Mouse (Mus musculus): ENCODE data around the gene Eno1. TPM values are rescaled to one million over a fixed set of nuclear protein-coding genes. Genes with fewer than 3 reads are reported as not detected.

Gene Eno1
- polyA plus RNA-seq, 1 experiment from 2014 or later, result 624 TPM

- Histone ChIP-seq H3K4me3 (ENCODE audit: low read depth, low read length) (no peak overlapping the region), H3K36me3 (ENCODE audit: control insufficient read depth, insufficient read depth) (no peaks in the 10 kb centered on the region), H3K27me3 (ENCODE audit: control insufficient read depth, insufficient read depth, low read depth, low read length) (no peaks in the 10 kb centered on the region), H3K4me2 (ENCODE audit: low read depth, low read length) (no peak overlapping the region), H3K27ac (ENCODE audit: low read length) (no peak overlapping the region), H3K9ac (ENCODE audit: low read depth, low read length) (no peak overlapping the region), H3K9me3 (replicated peaks; ENCODE audit: control insufficient read depth, low read length) (no peaks in the 10 kb centered on the region), H3K4me1 (ENCODE audit: control insufficient read depth, low read depth, low read length) (no peaks in the 10 kb centered on the region)
- no peak for ATAC-seq (ENCODE audit: low read depth)
- WGBS (ENCODE audit: insufficient replicate concordance), result 70% methylated on average over 7 of the region's 7 CpGs
Observed at GRCm38 (mm10) chr4:150255181-150255580, 18.7 kb downstream of the Eno1 start.

- Histone ChIP-seq H3K27ac (ENCODE audit: low read length) (no peak overlapping the region), H3K4me1 (ENCODE audit: control insufficient read depth, low read depth, low read length) (no peaks in the 10 kb centered on the region), H3K36me3 (ENCODE audit: control insufficient read depth, insufficient read depth) (no peaks in the 10 kb centered on the region), H3K4me2 (ENCODE audit: low read depth, low read length) (no peak overlapping the region), H3K9me3 (replicated peaks; ENCODE audit: control insufficient read depth, low read length) (no peaks in the 10 kb centered on the region), H3K4me3 (ENCODE audit: low read depth, low read length) (no peak overlapping the region), H3K27me3 (ENCODE audit: control insufficient read depth, insufficient read depth, low read depth, low read length) (no peaks in the 10 kb centered on the region), H3K9ac (ENCODE audit: low read depth, low read length) (no peak overlapping the region)
- ATAC-seq (ENCODE audit: low read depth), result peak; percentile 58; the same call in 1 of the 2 replicates
- WGBS (ENCODE audit: insufficient replicate concordance), result 48% methylated on average over 20 of the region's 20 CpGs
Observed at GRCm38 (mm10) chr4:150257252-150258204, 21.0 kb downstream of the Eno1 start.

GRCm38 (mm10) chr4:150258388-150258787 lies 21.9 kb downstream of the Eno1 start:
- no peaks in the 10 kb centered on the region for H3K9me3 ChIP-seq (replicated peaks; ENCODE audit: control insufficient read depth, low read length)
- no peaks in the 10 kb centered on the region for H3K27me3 ChIP-seq (ENCODE audit: control insufficient read depth, insufficient read depth, low read depth, low read length)
- no peaks in the 10 kb centered on the region for H3K4me1 ChIP-seq (ENCODE audit: control insufficient read depth, low read depth, low read length)
- H3K27ac ChIP-seq (ENCODE audit: low read length), result no peak overlapping the region
- H3K36me3 ChIP-seq (ENCODE audit: control insufficient read depth, insufficient read depth), result no peaks in the 10 kb centered on the region
- no peak for ATAC-seq (ENCODE audit: low read depth)
- no peak overlapping the region for H3K4me2 ChIP-seq (ENCODE audit: low read depth, low read length)
- H3K9ac ChIP-seq (ENCODE audit: low read depth, low read length), result no peak overlapping the region
- WGBS (ENCODE audit: insufficient replicate concordance), result 74% methylated on average over 14 of the region's 14 CpGs
- H3K4me3 ChIP-seq (ENCODE audit: low read depth, low read length), result no peak overlapping the region

GRCm38 (mm10) chr4:150259577-150259976 lies 23.1 kb downstream of the Eno1 start:
- no peak overlapping the region for H3K4me2 ChIP-seq (ENCODE audit: low read depth, low read length)
- H3K27ac ChIP-seq (ENCODE audit: low read length), result no peak overlapping the region
- ATAC-seq (ENCODE audit: low read depth), result no peak
- no peaks in the 10 kb centered on the region for H3K9me3 ChIP-seq (replicated peaks; ENCODE audit: control insufficient read depth, low read length)
- H3K4me1 ChIP-seq (ENCODE audit: control insufficient read depth, low read depth, low read length), result no peaks in the 10 kb centered on the region
- 72% methylated on average over 7 of the region's 7 CpGs for WGBS (ENCODE audit: insufficient replicate concordance)
- no peaks in the 10 kb centered on the region for H3K27me3 ChIP-seq (ENCODE audit: control insufficient read depth, insufficient read depth, low read depth, low read length)
- no peak overlapping the region for H3K4me3 ChIP-seq (ENCODE audit: low read depth, low read length)
- H3K9ac ChIP-seq (ENCODE audit: low read depth, low read length), result no peak overlapping the region
- H3K36me3 ChIP-seq (ENCODE audit: control insufficient read depth, insufficient read depth), result no peaks in the 10 kb centered on the region

GRCm38 (mm10) chr4:150260111-150260510 lies 23.6 kb downstream of the Eno1 start:
- Histone ChIP-seq H3K27me3 (ENCODE audit: control insufficient read depth, insufficient read depth, low read depth, low read length) (no peaks in the 10 kb centered on the region), H3K4me3 (ENCODE audit: low read depth, low read length) (no peak overlapping the region), H3K4me1 (ENCODE audit: control insufficient read depth, low read depth, low read length) (no peaks in the 10 kb centered on the region), H3K36me3 (ENCODE audit: control insufficient read depth, insufficient read depth) (no peaks in the 10 kb centered on the region), H3K4me2 (ENCODE audit: low read depth, low read length) (no peak overlapping the region), H3K9me3 (replicated peaks; ENCODE audit: control insufficient read depth, low read length) (no peaks in the 10 kb centered on the region), H3K27ac (ENCODE audit: low read length) (no peak overlapping the region), H3K9ac (ENCODE audit: low read depth, low read length) (no peak overlapping the region)
- no peak for ATAC-seq (ENCODE audit: low read depth)
- WGBS (ENCODE audit: insufficient replicate concordance), result 68% methylated on average over 7 of the region's 7 CpGs

GRCm38 (mm10) chr4:150260745-150261144 lies 24.2 kb downstream of the Eno1 start:
- H3K4me2 ChIP-seq (ENCODE audit: low read depth, low read length), result no peak overlapping the region
- H3K27me3 ChIP-seq (ENCODE audit: control insufficient read depth, insufficient read depth, low read depth, low read length), result no peaks in the 10 kb centered on the region
- H3K27ac ChIP-seq (ENCODE audit: low read length), result no peak overlapping the region
- no peak; the same call in 1 of the 2 replicates for ATAC-seq (ENCODE audit: low read depth)
- 29% methylated on average over 6 of the region's 6 CpGs for WGBS (ENCODE audit: insufficient replicate concordance)
- H3K4me1 ChIP-seq (ENCODE audit: control insufficient read depth, low read depth, low read length), result no peaks in the 10 kb centered on the region
- H3K36me3 ChIP-seq (ENCODE audit: control insufficient read depth, insufficient read depth), result no peaks in the 10 kb centered on the region
- no peak overlapping the region for H3K9ac ChIP-seq (ENCODE audit: low read depth, low read length)
- no peak overlapping the region for H3K4me3 ChIP-seq (ENCODE audit: low read depth, low read length)
- no peaks in the 10 kb centered on the region for H3K9me3 ChIP-seq (replicated peaks; ENCODE audit: control insufficient read depth, low read length)

- H3K9me3 ChIP-seq (replicated peaks; ENCODE audit: control insufficient read depth, low read length), result no peaks in the 10 kb centered on the region
- no peak overlapping the region for H3K4me3 ChIP-seq (ENCODE audit: low read depth, low read length)
- no peaks in the 10 kb centered on the region for H3K27me3 ChIP-seq (ENCODE audit: control insufficient read depth, insufficient read depth, low read depth, low read length)
- no peaks in the 10 kb centered on the region for H3K36me3 ChIP-seq (ENCODE audit: control insufficient read depth, insufficient read depth)
- ATAC-seq (ENCODE audit: low read depth), result no peak
- H3K9ac ChIP-seq (ENCODE audit: low read depth, low read length), result no peak overlapping the region
- no peak overlapping the region for H3K27ac ChIP-seq (ENCODE audit: low read length)
- H3K4me1 ChIP-seq (ENCODE audit: control insufficient read depth, low read depth, low read length), result no peaks in the 10 kb centered on the region
- no peak overlapping the region for H3K4me2 ChIP-seq (ENCODE audit: low read depth, low read length)
- 68% methylated on average over 8 of the region's 8 CpGs for WGBS (ENCODE audit: insufficient replicate concordance)
Observed at GRCm38 (mm10) chr4:150262301-150262700, 25.8 kb downstream of the Eno1 start.

- Histone ChIP-seq H3K4me2 (ENCODE audit: low read depth, low read length) (no peak overlapping the region), H3K27ac (ENCODE audit: low read length) (no peak overlapping the region), H3K9me3 (replicated peaks; ENCODE audit: control insufficient read depth, low read length) (no peaks in the 10 kb centered on the region), H3K27me3 (ENCODE audit: control insufficient read depth, insufficient read depth, low read depth, low read length) (no peaks in the 10 kb centered on the region), H3K4me1 (ENCODE audit: control insufficient read depth, low read depth, low read length) (no peaks in the 10 kb centered on the region; the same call in 1 of the 2 replicates), H3K36me3 (ENCODE audit: control insufficient read depth, insufficient read depth) (no peaks in the 10 kb centered on the region), H3K9ac (ENCODE audit: low read depth, low read length) (no peak overlapping the region), H3K4me3 (ENCODE audit: low read depth, low read length) (no peak overlapping the region)
- 46% methylated on average over 7 of the region's 7 CpGs for WGBS (ENCODE audit: insufficient replicate concordance)
- no peak for ATAC-seq (ENCODE audit: low read depth)
Observed at GRCm38 (mm10) chr4:150264903-150265302, 28.4 kb downstream of the Eno1 start.

- Histone ChIP-seq H3K4me1 (ENCODE audit: control insufficient read depth, low read depth, low read length) (no peaks in the 10 kb centered on the region; the same call in 1 of the 2 replicates), H3K9me3 (replicated peaks; ENCODE audit: control insufficient read depth, low read length) (no peaks in the 10 kb centered on the region), H3K36me3 (ENCODE audit: control insufficient read depth, insufficient read depth) (no peaks in the 10 kb centered on the region), H3K9ac (ENCODE audit: low read depth, low read length) (no peak overlapping the region), H3K4me2 (ENCODE audit: low read depth, low read length) (no peak overlapping the region), H3K4me3 (ENCODE audit: low read depth, low read length) (no peak overlapping the region), H3K27ac (ENCODE audit: low read length) (no peak overlapping the region), H3K27me3 (ENCODE audit: control insufficient read depth, insufficient read depth, low read depth, low read length) (no peaks in the 10 kb centered on the region)
- ATAC-seq (ENCODE audit: low read depth), result no peak
- 25% methylated on average over 5 of the region's 5 CpGs for WGBS (ENCODE audit: insufficient replicate concordance)
Observed at GRCm38 (mm10) chr4:150265471-150265870, 28.9 kb downstream of the Eno1 start.
